Mouse (Mus musculus) liver, adult 2 months (tissue): ENCODE measurements around the gene Adgrg3. TPM values are rescaled to one million over a fixed set of nuclear protein-coding genes. Genes with fewer than 3 reads are reported as not detected.
"Not testable (repeated sequence)": the region's sequence is repeated elsewhere in the genome, so short reads cannot be mapped to it uniquely, and the experiment has no call there.

Experiments used
- DNase-seq: peaks from one replicate; pipeline ENCODE4 v3.0.0-alpha.2; 2011; ENCODE audit warnings: low read depth, low spot score; ENCODE audit errors: extremely low read depth
- H3K27ac ChIP-seq: fragments of 200-500 bp; replicated peaks from 2 replicates; pipeline ENCODE4 v1.5.1; 2012; ENCODE audit warnings: low read depth, mild to moderate bottlenecking, control low read depth, inconsistent platforms, low read length; ENCODE audit not compliant: insufficient read depth
- H3K27me3 ChIP-seq: fragments of 200-500 bp; 2 replicates; pipeline ENCODE4 v1.6.1; 2012; ENCODE audit warnings: mild to moderate bottlenecking, moderate library complexity, low read length, inconsistent platforms; ENCODE audit not compliant: control insufficient read depth, insufficient read depth
- H3K36me3 ChIP-seq: fragments of 200-500 bp; 2 replicates; pipeline ENCODE4 v1.6.1; 2012; ENCODE audit warnings: low read length, inconsistent platforms; ENCODE audit not compliant: control insufficient read depth, insufficient read depth
- H3K4me1 ChIP-seq: fragments of 200-500 bp; 2 replicates; pipeline ENCODE4 v1.6.1; 2011; ENCODE audit warnings: low read length; ENCODE audit not compliant: control insufficient read depth, insufficient read depth
- H3K4me3 ChIP-seq: fragments of 200-500 bp; 2 replicates; pipeline ENCODE4 v1.5.1; 2011; ENCODE audit warnings: low read depth, mild to moderate bottlenecking, control low read depth, low read length, moderate library complexity; ENCODE audit not compliant: insufficient read depth
- H3K79me2 ChIP-seq: fragments of 200-500 bp; 2 replicates; pipeline ENCODE4 v1.6.1; 2012; ENCODE audit warnings: inconsistent platforms, mild to moderate bottlenecking, low read length, moderate library complexity; ENCODE audit not compliant: control insufficient read depth, insufficient read depth
- H3K9ac ChIP-seq: fragments of 200-500 bp; 2 replicates; pipeline ENCODE4 v1.6.1; 2012; ENCODE audit warnings: low read depth, mild to moderate bottlenecking, control low read depth, inconsistent platforms, low read length
- CTCF ChIP-seq: fragments of 200-500 bp; IDR thresholded peaks from 2 replicates; pipeline ENCODE4 v1.5.1; 2011; ENCODE audit warnings: low read depth, low read length, control low read depth
- POLR2A ChIP-seq: fragments of 200-500 bp; IDR thresholded peaks from 2 replicates; pipeline ENCODE4 v1.6.1; 2011; ENCODE audit warnings: low read length, control low read depth; ENCODE audit not compliant: insufficient read depth; ENCODE audit errors: extremely low read depth
- WGBS: fragments of 180-500 bp; shearing (Covaris S2); methylation state at CpG from one replicate; pipeline ENCODE4 v1.1.7; 2018; 5-methylcytosine and 5-hydroxymethylcytosine counted together
- polyA plus RNA-seq: library from polyadenylated mRNA; depleted of rRNA; stranded (reverse); fragments of >200 nt; gene quantifications from 2 replicates; pipeline ENCODE4 v1.2.3, GENCODE M21; 2012
- total RNA-seq: library from RNA; depleted of rRNA; stranded (reverse); fragments of >200 nt; gene quantifications from 2 replicates; pipeline ENCODE4 v1.2.3, GENCODE M21; 2014

Gene Adgrg3
- total and polyA plus RNA-seq, 2 experiments: 3.0 to 8.5 TPM

DNA sequence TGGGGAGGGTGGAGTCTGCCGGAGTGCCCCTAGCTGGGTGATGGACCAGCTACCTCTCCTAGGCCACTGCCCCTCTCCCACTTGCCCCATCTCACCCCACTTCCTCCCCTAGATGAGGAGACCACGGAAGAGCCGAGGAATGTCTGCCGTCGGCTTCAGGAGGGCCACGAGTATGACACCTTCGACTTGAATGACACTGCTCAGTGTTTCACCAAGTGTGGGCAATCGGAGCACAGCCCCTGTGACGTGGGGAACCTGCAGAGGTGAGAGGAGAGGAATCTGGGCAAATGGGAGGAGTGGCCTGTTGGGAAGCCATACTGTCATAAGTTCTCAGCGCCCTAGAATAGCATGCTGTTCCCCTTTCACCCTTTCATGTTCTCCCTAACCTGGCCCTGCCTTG is 3.3 kb downstream of the Adgrg3 start:
- 72% methylated on average over 10 of the region's 10 CpGs for WGBS
- no peaks in the 10 kb centered on the region for H3K27me3 ChIP-seq
- H3K4me3 ChIP-seq: peak overlapping the region; percentile 26
- DNase-seq: no peak
- peak overlapping the region; percentile 31; the same call in 1 of the 2 replicates for H3K9ac ChIP-seq
- no peaks in the 10 kb centered on the region for H3K36me3 ChIP-seq
- TF ChIP-seq POLR2A (no peak), CTCF (no peak)
- H3K27ac ChIP-seq: peak overlapping the region; percentile 37
- H3K79me2 ChIP-seq: no peaks in the 10 kb centered on the region
- H3K4me1 ChIP-seq: 0 out of 2 replicates have a peak, but pooled peaks cover 3% of the 10 kb centered on the region

DNA sequence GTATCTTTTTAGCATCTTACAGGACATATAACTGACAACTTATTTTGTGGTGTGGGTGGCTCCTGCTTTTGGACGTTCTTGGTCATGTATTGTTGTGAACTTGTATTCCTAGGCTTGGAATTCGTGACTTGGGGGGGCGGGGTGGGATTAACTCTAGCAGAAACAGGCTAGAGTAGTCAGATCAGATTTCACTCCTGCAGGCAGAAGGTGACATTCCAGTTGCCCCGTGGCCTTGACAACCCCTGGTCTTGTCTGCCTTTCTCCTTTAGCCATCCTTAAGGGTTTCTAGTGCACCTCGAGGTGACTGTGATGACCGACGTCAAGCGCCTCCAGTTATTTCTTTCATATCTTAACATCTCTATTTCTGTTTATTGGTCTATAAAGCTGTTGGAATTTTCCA is 5.7 kb downstream of the Adgrg3 start:
- WGBS: 47% methylated on average over 8 of the region's 8 CpGs
- H3K4me1 ChIP-seq: 0 out of 2 replicates have a peak, but pooled peaks cover 3% of the 10 kb centered on the region
- no peaks in the 10 kb centered on the region for H3K36me3 ChIP-seq
- H3K79me2 ChIP-seq: no peaks in the 10 kb centered on the region
- H3K4me3 ChIP-seq: no peak overlapping the region
- TF ChIP-seq CTCF: no peak
- no peak for TF ChIP-seq POLR2A
- H3K9ac ChIP-seq: no peak overlapping the region
- DNase-seq: no peak
- 0 out of 2 replicates have a peak, but pooled peaks cover 2% of the 10 kb centered on the region for H3K27me3 ChIP-seq
- H3K27ac ChIP-seq: no peak overlapping the region

DNA sequence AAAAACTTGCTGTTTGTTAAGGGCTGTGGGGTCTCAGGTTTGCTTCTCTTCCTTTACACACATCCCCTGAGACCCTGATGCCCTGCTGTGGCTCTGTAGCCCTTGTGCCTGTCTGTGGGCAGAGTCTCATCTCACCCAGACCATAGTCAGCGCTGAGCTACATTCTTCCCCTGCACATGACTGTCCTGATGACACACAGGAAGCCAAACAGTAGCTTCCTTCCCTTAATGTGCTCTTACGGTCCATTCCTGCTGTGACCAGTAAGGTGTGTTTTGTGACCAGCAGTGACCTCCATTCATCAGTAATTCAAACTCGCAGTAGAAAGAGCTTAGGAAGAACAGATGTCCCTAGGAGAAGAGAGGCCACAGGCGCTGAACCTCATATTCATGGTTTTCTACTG is 6.9 kb downstream of the Adgrg3 start:
- TF ChIP-seq CTCF: no peak
- TF ChIP-seq POLR2A: no peak
- no peaks in the 10 kb centered on the region for H3K36me3 ChIP-seq
- H3K9ac ChIP-seq: no peak overlapping the region
- no peaks in the 10 kb centered on the region for H3K79me2 ChIP-seq
- 0 out of 2 replicates have a peak, but pooled peaks cover 3% of the 10 kb centered on the region for H3K4me1 ChIP-seq
- WGBS: 80% methylated on average over 4 of the region's 4 CpGs
- no peak overlapping the region for H3K27ac ChIP-seq
- H3K27me3 ChIP-seq: 0 out of 2 replicates have a peak, but pooled peaks cover 2% of the 10 kb centered on the region
- DNase-seq: no peak
- H3K4me3 ChIP-seq: no peak overlapping the region

DNA sequence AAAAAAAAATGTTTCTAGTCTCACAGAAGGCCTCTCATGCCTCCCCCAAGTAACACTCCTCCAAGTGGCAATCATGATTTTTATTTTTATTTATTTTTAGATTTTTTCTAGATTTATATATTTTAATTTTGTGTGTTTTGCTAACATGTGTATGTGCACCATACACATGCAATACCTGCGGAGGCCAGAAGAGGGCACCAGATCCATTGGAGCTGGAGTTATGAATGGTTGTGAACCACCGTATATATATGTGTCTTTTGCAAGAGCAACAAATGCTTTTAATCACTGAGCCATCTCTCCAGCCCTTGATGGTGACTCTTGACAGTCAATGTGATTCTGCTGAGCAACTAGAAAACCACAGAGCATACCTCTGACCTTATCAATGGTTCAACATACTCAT is 7.9 kb downstream of the Adgrg3 start:
- peak; percentile 39; the same call in 1 of the 2 replicates for TF ChIP-seq CTCF
- no peak for TF ChIP-seq POLR2A
- Histone ChIP-seq H3K27ac (no peak overlapping the region), H3K36me3 (no peaks in the 10 kb centered on the region), H3K79me2 (no peaks in the 10 kb centered on the region), H3K9ac (no peak overlapping the region), H3K27me3 (0 out of 2 replicates have a peak, but pooled peaks cover 2% of the 10 kb centered on the region), H3K4me1 (0 out of 2 replicates have a peak, but pooled peaks cover 3% of the 10 kb centered on the region), H3K4me3 (no peak overlapping the region)
- no peak for DNase-seq
- 55% methylated on average over 2 of the region's 2 CpGs for WGBS

DNA sequence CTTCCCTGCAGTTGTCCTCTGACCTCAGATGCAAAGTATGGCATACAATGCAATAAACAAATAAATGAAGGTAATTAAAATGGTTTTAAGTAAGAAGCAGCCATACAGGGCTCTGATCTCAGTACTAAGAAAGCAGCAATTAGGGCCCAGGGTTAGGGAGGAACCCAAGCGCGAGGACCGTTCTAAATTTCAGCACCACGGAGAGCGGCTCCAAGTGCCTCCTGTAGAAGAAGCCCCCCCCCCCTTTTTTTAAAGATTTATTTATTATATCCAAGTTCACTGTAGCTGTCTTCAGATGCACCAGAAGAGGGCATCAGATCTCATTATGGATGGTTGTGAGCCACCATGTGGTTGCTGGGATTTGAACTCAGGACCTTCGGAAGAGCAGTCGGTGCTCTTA is 10.9 kb downstream of the Adgrg3 start:
- H3K9ac ChIP-seq, H3K36me3 ChIP-seq, H3K27me3 ChIP-seq, H3K4me1 ChIP-seq, H3K4me3 ChIP-seq, DNase-seq, H3K79me2 ChIP-seq, H3K27ac ChIP-seq: not testable (repeated sequence)
- 70% methylated on average over 7 of the region's 7 CpGs for WGBS

DNA sequence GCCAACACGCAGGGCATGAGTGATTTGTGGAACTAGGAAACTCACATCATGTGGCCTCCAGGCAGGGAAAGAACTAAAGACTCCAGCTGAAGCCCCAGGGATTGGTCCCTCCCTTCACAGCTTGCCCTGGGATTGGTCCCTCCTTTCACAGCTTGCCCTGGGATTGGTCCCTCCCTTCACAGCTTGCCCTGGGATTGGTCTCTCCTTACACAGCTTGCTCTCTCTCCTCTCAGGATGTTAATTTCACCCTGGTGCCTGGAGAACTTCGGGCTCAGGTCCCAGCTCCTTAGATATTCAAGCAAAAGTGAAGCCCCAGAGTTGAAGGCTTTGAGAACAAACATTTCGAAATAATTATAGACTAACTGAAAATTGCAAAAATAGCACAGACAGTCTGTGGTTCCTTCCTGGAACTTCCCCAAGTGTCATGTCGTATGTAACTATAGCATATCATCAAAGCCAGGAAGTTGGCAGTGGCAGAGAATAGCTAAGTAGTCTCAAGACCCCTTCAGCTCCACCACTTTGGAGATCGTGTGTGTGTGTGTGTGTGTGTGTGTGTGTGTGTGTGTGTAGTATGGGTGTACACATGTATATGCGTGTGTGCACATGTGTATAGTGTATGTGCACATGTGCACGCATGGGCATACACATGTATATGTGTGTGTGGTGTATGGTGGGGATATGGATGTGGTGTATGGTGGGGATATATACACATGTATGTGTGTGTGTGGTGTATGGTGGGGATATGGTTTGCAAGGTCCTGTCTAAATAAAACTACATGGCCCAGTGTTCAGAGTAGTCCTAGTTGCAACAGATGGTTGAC is 19.8 kb downstream of the Adgrg3 start:
- WGBS: 53% methylated on average over 7 of the region's 7 CpGs
- no peaks in the 10 kb centered on the region for H3K4me1 ChIP-seq
- no peak overlapping the region for H3K9ac ChIP-seq
- H3K79me2 ChIP-seq: no peaks in the 10 kb centered on the region
- no peak for TF ChIP-seq POLR2A
- TF ChIP-seq CTCF: no peak
- H3K4me3 ChIP-seq: no peak overlapping the region
- no peaks in the 10 kb centered on the region for H3K27me3 ChIP-seq
- DNase-seq: peak; percentile 8
- no peak overlapping the region for H3K27ac ChIP-seq
- no peaks in the 10 kb centered on the region for H3K36me3 ChIP-seq
